Mouse (Mus musculus): ENCODE data around the gene Chst5. TPM values are rescaled to one million over a fixed set of nuclear protein-coding genes. Genes with fewer than 3 reads are reported as not detected.
"Not testable (repeated sequence)": the region's sequence is repeated elsewhere in the genome, so short reads cannot be mapped to it uniquely, and the experiment has no call there.

Gene Chst5
- polyA plus RNA-seq, 1 experiment = not detected

DNA sequence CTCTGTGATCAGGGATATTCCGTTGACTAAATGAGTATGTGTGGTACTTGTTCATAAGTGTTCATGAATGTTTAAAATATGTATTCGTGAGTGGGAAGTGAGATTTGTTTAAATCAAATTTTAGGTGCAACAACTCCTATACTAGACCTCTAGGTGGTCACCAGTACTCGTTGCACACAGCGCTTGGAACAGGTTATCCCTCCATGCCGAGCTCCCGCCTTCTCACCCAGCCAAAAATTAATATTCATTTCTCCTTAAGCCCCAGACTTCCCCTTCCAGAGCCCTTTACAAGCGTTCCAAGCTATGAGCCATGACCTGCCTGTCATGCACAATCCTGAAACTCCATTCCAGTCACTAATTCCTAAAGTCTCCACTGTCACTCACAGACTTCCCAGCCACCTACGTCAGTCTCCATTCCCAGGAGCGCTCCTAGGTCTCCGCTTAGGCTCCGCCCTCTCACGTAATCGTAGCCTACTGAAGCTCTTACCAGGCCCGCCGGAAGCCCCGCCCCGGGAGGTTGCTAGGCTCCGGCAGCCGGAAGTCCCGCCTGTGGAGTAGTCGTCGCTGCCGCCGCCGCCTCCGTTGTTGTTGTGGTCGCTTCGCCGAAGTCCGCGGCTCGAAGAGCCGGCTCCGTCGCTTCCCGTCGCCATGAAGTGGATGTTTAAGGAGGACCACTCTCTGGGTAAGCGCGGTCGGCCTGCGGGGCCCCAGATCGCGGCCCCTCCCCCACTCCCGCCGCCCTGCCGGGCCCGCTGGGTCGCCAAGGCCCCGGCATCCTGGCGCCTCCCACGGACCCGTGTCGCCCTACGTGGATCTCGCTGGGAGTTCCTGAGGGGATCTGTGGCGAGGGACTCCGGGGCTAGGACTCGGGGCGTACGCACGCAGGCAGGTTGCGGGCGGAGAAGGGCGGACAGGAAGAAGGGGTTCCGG lies 30.2 kb upstream of the Chst5 start, which contains the start of gene Gabarapl2:
Gene Gabarapl2, plus strand, starts transcription at position 533 of the 930 bp plus-strand sequence.
- Histone ChIP-seq H3ac (ENCODE audit: control insufficient read depth, insufficient read length, low read depth) (peak within 1 kb of the TSS; percentile 92), H3K4me3 (ENCODE audit: insufficient read depth, poor library complexity, severe bottlenecking) (peak within 1 kb of the TSS; percentile 98), H3K36me3 (ENCODE audit: control insufficient read depth, insufficient read depth) (peaks cover 20% of the 10 kb centered on the region), H3K79me2 (ENCODE audit: control insufficient read depth, insufficient read depth) (peaks cover 12% of the 10 kb centered on the region), H3K27me3 (ENCODE audit: control insufficient read depth, insufficient read depth, insufficient read length) (no peaks in the 10 kb centered on the region), H3K79me3 (ENCODE audit: low read depth) (no peaks in the 10 kb centered on the region)
- TF ChIP-seq MAX (IDR thresholded peaks at IDR 0.05) = no peak
- no peak for TF ChIP-seq FOSL1 (IDR thresholded peaks at IDR 0.05; ENCODE audit: insufficient read depth, low read length, poor library complexity, severe bottlenecking)
- TF ChIP-seq CTCF (IDR thresholded peaks at IDR 0.05; ENCODE audit: control insufficient read depth, insufficient read depth, insufficient read length) = no peak

DNA sequence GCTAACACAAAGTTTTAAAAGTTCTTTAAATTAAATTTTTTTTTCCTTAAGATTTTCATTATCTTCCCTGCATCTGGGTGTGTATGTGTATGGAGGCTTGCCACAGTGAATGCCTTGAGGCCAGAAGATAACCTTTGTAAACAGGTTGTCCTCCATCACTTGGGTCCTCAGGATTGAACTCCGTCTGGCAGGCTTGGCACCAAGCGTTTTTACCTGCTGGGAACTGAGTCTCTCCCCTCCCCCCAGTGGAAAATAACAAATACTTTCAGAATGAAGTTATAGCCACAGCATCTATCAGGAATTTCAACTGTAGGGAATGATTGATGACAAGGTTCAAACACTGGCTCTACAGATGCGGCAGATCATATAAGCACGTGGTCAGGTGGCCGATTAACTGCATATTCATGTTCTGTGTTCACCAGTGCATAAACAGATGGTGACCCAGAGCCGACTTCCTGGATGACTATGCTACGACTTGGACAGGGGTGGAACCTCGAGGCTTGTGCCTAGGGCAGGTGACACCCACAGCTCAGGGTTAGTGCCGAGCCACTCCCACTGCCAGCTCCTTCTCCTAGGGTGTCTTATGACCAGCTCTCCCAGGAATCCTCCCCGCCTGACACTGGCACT lies 29.4 kb upstream of the Chst5 start:
- H3K4me3 ChIP-seq (ENCODE audit: insufficient read depth, poor library complexity, severe bottlenecking) = peak overlapping the region; percentile 98
- H3K27me3 ChIP-seq (ENCODE audit: control insufficient read depth, insufficient read depth, insufficient read length) = no peaks in the 10 kb centered on the region
- peaks cover 13% of the 10 kb centered on the region for H3K36me3 ChIP-seq (ENCODE audit: control insufficient read depth, insufficient read depth)
- H3ac ChIP-seq (ENCODE audit: control insufficient read depth, insufficient read length, low read depth) = peak overlapping the region; percentile 8
- H3K79me3 ChIP-seq (ENCODE audit: low read depth) = no peaks in the 10 kb centered on the region
- TF ChIP-seq CEBPB (IDR thresholded peaks at IDR 0.05; ENCODE audit: low read depth) (no peak), MYOG (IDR thresholded peaks at IDR 0.05; ENCODE audit: control insufficient read depth, extremely low read depth, insufficient read length) (no peak), MAX (IDR thresholded peaks at IDR 0.05) (peak; percentile 51), MYOD1 (IDR thresholded peaks at IDR 0.05; ENCODE audit: control insufficient read depth, insufficient read length, low read depth) (peak; percentile 21), USF1 (IDR thresholded peaks at IDR 0.05; ENCODE audit: low read depth) (peak; percentile 61), FOSL1 (IDR thresholded peaks at IDR 0.05; ENCODE audit: insufficient read depth, low read length, poor library complexity, severe bottlenecking) (no peak), CTCF (IDR thresholded peaks at IDR 0.05; ENCODE audit: control insufficient read depth, insufficient read depth, insufficient read length) (no peak)
- H3K79me2 ChIP-seq (ENCODE audit: control insufficient read depth, insufficient read depth) = peaks cover 12% of the 10 kb centered on the region

- H3K79me3 ChIP-seq (ENCODE audit: low read depth); H3K27me3 ChIP-seq (ENCODE audit: control insufficient read depth, insufficient read depth, insufficient read length); H3ac ChIP-seq (ENCODE audit: control insufficient read depth, insufficient read length, low read depth); H3K4me3 ChIP-seq (ENCODE audit: insufficient read depth, poor library complexity, severe bottlenecking); H3K36me3 ChIP-seq (ENCODE audit: control insufficient read depth, insufficient read depth): not testable (repeated sequence)
- H3K79me2 ChIP-seq (ENCODE audit: control insufficient read depth, insufficient read depth) = peaks cover 12% of the 10 kb centered on the region
Observed at GRCm38 (mm10) chr8:111938076-111938985, 28.1 kb upstream of the Chst5 start.

DNA sequence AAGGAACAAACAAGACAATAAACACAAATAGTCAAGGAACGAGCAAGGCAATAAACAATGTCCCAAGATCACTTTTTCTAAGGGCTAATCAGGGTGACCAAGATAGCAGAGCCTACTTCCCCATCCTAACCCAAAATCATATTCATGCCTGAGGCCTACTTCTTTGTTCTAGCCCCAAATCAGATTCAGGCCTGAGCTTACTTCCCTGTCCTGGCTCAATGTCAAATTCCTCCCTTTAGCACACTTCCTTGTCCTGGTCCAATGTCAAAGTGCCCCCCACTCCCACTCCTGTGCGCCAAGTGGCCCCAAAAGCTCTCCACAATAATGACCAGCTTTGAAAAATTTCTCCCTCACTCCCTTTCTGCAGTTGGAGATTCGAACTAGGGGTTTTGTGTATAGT lies 26.9 kb upstream of the Chst5 start:
- no peak overlapping the region for H3K4me3 ChIP-seq (ENCODE audit: insufficient read depth, poor library complexity, severe bottlenecking)
- H3K79me3 ChIP-seq (ENCODE audit: low read depth) = no peaks in the 10 kb centered on the region
- no peak overlapping the region for H3ac ChIP-seq (ENCODE audit: control insufficient read depth, insufficient read length, low read depth)
- no peaks in the 10 kb centered on the region for H3K27me3 ChIP-seq (ENCODE audit: control insufficient read depth, insufficient read depth, insufficient read length)
- TF ChIP-seq MYOD1 (IDR thresholded peaks at IDR 0.05; ENCODE audit: control insufficient read depth, insufficient read length, low read depth) (no peak), MYOG (IDR thresholded peaks at IDR 0.05; ENCODE audit: control insufficient read depth, extremely low read depth, insufficient read length) (no peak), MAX (IDR thresholded peaks at IDR 0.05) (no peak), CEBPB (IDR thresholded peaks at IDR 0.05; ENCODE audit: low read depth) (no peak), USF1 (IDR thresholded peaks at IDR 0.05; ENCODE audit: low read depth) (no peak), FOSL1 (IDR thresholded peaks at IDR 0.05; ENCODE audit: insufficient read depth, low read length, poor library complexity, severe bottlenecking) (no peak), CTCF (IDR thresholded peaks at IDR 0.05; ENCODE audit: control insufficient read depth, insufficient read depth, insufficient read length) (no peak)
- peaks cover 12% of the 10 kb centered on the region for H3K79me2 ChIP-seq (ENCODE audit: control insufficient read depth, insufficient read depth)
- H3K36me3 ChIP-seq (ENCODE audit: control insufficient read depth, insufficient read depth) = peaks cover 3% of the 10 kb centered on the region

DNA sequence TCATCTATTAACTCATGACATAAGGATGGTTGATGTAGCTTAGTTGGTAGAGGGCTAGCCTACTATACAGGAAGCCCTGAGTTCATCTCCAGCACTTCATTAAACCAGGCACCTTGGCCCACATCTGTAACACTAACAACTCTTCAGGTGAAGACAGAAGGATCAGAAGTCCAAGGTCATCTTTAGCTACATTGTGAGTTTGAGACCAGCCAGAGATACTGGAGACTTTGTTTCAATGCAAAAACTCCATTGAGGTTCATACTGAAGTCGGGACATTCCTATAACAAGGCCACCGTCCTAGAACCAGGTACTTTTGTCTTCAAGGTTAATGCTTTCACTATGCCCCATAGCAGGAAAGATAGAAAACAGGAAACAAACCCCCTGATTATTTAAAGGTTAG lies 24.0 kb upstream of the Chst5 start:
- Histone ChIP-seq H3K36me3 (ENCODE audit: control insufficient read depth, insufficient read depth) (no peaks in the 10 kb centered on the region), H3K4me3 (ENCODE audit: insufficient read depth, poor library complexity, severe bottlenecking) (no peak overlapping the region), H3K79me2 (ENCODE audit: control insufficient read depth, insufficient read depth) (no peaks in the 10 kb centered on the region)

More for the DNA sequence above, 24.0 kb upstream of the Chst5 start:
- Histone ChIP-seq H3K27me3 (ENCODE audit: control insufficient read depth, insufficient read depth, insufficient read length) (no peaks in the 10 kb centered on the region), H3ac (ENCODE audit: control insufficient read depth, insufficient read length, low read depth) (no peak overlapping the region), H3K79me3 (ENCODE audit: low read depth) (no peaks in the 10 kb centered on the region)
- TF ChIP-seq MAX (IDR thresholded peaks at IDR 0.05) (no peak), MYOD1 (IDR thresholded peaks at IDR 0.05; ENCODE audit: control insufficient read depth, insufficient read length, low read depth) (no peak), FOSL1 (IDR thresholded peaks at IDR 0.05; ENCODE audit: insufficient read depth, low read length, poor library complexity, severe bottlenecking) (no peak), CEBPB (IDR thresholded peaks at IDR 0.05; ENCODE audit: low read depth) (no peak), CTCF (IDR thresholded peaks at IDR 0.05; ENCODE audit: control insufficient read depth, insufficient read depth, insufficient read length) (no peak), USF1 (IDR thresholded peaks at IDR 0.05; ENCODE audit: low read depth) (no peak), MYOG (IDR thresholded peaks at IDR 0.05; ENCODE audit: control insufficient read depth, extremely low read depth, insufficient read length) (no peak)

Measured in C2C12 (cell line).